Mouse (Mus musculus) c-Kit-positive CD71-negative TER-119-negative erythroid progenitor cells, embryonic 14.5 days (primary cell): ENCODE measurements around the gene Rfng.
"Not testable (repeated sequence)": the region's sequence is repeated elsewhere in the genome, so short reads cannot be mapped to it uniquely, and the experiment has no call there.

Experiments used
- DNase-seq: peaks from one replicate; pipeline ENCODE4 v3.0.0-alpha.2; 2013; ENCODE audit warnings: low read depth

Rfng gene

DNA sequence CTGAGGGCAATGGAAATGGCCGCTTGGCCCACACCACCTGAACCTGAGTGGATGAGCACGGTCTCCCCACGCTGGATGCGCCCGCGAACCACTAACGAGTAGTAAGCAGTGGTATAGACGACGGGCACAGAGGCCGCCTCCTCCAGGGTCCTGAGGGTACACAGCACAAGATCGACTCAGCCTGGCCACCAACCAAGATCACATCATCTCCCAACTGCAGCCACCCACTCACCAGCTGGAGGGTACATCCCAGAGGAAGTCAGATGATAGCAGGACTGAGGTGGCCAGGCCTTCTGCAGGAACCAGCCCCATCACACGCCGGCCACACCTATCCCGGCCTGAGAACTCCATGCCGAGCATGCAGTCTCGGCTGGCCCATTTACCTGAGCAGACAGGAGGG lies 28.1 kb upstream of the Rfng start:
- DNase-seq: no peak

- no peak for DNase-seq
Observed at GRCm38 (mm10) chr11:120808010-120808409, 24.0 kb upstream of the Rfng start.

DNA sequence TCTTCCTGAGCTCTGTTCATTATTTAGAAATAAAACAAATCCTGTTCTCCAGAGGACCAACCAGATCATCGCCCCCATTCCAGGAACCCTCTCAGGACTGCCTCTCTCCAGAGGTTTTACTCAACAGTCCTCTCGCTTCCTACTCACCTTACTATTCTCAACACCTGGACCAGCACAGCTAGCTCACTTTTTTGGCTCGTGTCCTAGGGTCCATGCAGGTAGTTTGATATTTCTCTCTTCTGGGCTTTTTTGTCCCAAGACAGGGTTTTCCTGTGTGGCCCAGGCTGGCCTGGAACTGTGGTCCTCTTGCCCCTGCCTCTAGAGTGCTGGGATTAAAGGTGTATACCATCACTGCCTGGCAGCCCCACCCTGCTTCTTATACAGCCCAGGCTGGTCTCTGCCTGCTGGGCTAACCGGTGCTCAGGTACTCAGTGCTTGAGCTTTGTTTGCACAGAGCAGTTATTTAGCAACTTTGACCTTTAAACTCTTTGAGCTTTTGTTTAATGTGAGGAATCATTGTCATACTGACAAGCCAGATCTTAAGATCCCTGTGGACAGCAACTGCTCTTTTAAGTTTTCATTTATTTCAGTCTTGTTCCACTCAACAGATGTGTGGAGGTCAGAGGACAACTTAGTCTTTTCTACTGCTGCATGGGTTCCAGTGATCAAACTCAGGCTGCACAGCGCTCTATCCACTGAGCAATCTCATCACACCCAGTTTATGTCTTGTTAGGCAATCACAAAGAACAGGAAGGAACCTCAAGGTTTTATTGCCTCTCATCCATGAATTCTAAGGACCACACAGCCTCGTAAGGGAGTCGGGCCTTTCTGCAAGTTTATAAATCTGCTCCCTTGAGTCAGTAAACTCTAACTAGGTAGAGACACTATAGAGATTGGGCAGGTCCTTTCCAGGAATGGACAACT lies 21.6 kb upstream of the Rfng start:
- DNase-seq: no peak

GRCm38 (mm10) chr11:120804769-120805168 lies 20.8 kb upstream of the Rfng start:
- no peak for DNase-seq

- no peak for DNase-seq
Observed at GRCm38 (mm10) chr11:120804274-120804673, 20.3 kb upstream of the Rfng start.

- peak; percentile 87 for DNase-seq
Observed at GRCm38 (mm10) chr11:120800061-120800904, 16.3 kb upstream of the Rfng start.

DNA sequence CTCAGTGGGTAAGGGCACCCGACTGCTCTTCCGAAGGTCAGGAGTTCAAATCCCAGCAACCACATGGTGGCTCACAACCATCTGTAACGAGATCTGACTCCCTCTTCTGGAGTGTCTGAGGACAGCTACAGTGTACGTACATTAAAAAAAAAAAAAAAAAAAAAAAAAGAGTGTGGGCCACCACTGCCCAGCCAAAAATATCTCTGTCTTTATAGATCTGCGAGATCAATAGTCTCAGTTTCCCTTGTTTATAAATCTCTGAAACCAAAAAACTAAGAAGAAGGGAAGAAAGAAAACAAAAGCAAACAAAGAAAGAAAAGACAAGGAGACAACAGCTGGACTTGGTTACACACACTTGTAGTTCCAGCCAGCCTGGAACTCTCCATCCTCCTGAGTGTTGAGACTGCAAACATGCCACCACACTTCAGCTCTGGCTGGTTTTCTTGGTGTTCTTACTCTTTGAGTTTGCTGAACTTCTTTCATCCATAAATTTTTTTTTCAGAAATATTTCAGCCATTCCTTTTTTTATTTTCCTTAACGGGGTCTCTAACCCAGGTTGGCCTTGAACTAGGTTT lies 15.4 kb upstream of the Rfng start:
- DNase-seq: no peak

- no peak for DNase-seq
Observed at GRCm38 (mm10) chr11:120798244-120798643, 14.2 kb upstream of the Rfng start.

- no peak for DNase-seq
Observed at GRCm38 (mm10) chr11:120796614-120796946, 12.6 kb upstream of the Rfng start.

GRCm38 (mm10) chr11:120795756-120796613 lies 12.0 kb upstream of the Rfng start, which contains the start of gene Dus1l:
TSS of gene Dus1l (minus strand) at chr11:120796403.
- peak; percentile 98 for DNase-seq

DNA sequence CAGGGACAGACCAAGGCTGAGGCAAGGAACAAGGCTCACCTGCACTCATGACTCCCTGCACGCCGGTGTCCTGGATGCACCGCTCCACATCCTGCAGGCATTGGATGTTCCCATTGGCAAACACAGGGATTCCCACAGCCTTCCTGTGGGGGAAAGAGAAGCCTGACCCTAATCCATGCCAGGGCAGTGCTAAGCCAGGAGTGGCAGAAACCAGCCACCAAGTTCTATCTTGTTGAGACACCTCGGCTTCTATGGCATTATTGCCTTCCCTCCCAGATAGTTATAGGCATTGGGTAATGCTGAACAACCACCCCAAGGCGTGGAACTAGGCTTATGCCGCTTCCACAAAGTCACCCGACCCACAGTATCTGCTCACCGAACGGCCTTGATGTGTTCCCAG lies 8.6 kb upstream of the Rfng start:
- no peak for DNase-seq

- no peak for DNase-seq
Observed at GRCm38 (mm10) chr11:120789810-120790209, 5.8 kb upstream of the Rfng start.

DNA sequence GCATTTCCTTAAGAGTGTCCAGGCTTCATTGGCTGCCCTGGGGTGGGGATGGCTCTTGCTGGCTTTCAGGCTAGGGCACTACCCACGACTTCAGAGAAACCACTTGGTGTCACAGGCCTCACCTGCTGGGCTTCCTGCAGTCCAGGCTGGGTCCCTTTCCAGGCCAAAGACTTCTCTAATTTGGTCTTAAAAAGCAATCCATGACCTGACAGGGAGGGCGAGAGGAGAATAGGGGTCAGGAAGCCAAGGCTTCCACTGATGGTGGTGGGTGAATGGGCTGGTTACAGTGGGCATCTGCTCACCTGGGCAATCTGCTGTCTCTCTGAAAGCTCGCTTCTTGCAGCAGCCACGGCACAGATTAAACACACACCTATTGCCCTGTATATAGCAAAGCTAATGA lies 5.3 kb upstream of the Rfng start:
- DNase-seq: no peak

GRCm38 (mm10) chr11:120788460-120788859 lies 4.5 kb upstream of the Rfng start:
- not testable (repeated sequence) for DNase-seq

DNA sequence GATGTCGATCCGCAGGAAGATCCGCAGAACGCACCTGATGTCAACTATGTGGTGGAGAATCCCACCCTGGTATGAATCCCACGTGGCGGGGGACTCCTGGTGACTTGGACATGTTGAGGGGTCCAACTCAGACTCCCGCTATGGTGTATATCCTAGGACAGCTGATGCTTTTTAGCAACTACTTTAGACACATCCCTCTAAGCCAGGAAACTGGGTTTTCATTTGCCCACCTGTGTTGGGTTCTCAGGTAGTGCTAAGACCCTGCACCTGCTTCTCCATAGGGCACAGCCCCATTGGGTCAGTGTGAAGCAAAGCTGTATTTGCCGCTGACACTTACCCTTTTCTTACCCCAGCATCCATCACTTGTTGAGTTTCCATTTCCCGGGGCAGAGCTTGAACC lies 1.1 kb upstream of the Rfng start:
- DNase-seq: no peak

DNA sequence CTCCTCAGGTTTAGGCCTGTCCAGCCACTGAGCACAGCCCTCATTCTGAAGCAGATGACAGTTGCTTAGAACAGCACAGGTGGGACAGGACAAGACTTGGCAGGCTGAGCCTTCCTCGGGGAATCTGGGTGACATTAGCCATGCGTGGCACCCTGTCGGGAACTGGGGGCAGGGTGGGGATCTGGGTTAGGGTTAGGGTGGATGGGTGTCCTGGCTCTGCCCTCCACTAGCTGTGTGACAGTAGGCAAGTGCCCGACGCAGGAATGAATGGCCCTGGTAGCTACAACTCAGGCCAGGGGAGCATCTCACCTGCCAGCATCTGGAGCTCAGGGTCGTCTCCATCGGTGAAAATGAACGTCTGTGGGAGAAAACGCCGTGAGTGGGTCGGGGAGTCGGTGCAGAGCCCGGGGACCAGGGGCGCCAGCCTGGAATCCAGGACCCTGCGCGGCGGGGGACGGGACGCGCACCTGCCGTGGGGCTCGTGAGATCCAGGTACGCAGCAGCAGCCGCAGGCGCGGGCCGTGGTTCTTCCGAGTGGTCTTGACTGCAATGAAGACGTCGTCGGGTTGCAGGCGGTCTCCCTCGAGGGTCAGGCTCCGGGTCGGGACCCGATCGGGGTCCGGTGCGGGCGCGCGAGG lies 462 bp downstream of the Rfng start:
- no peak for DNase-seq

GRCm38 (mm10) chr11:120781361-120781760 lies 2.6 kb downstream of the Rfng start:
- DNase-seq: not testable (repeated sequence)

DNA sequence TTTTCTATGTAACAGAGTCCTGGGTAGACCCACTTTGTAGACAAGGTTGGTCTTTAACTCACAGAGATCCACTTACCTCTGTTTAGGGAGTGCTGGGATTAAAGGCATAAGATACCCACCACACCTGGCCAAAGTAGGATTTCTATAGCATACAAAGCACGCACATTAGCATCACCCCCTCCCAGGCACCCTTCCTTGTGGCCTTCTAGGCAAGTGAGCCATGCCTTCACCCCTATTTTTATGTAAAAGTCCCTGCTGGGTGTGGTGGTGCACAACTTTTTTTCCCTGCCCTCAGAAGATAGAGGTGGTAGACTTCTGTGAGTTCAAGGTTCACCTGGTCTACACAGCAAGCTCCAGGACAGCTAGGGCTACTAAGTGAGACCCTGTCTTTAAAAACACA lies 4.1 kb downstream of the Rfng start:
- no peak for DNase-seq

DNA sequence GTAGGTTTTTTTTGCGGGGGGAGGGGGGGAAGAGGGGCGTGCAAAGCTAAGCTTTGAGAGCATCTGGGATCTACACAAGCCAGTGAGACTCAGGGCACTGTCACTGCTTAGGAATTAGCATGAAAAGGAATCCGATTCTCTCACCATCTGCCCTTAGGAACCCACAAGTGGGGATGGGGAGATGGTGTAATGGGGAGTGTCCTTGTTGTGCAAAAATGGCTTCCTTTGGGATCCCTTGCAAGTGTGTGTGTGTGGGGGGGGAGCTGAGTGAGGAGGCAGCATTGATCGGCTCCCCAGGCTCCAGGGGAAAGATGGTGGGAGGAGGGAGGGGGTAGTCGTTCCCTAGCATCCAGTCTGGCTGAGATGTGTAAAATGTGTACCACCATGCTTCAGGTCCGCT lies 6.9 kb downstream of the Rfng start:
- no peak for DNase-seq

GRCm38 (mm10) chr11:120775774-120776469 lies 8.1 kb downstream of the Rfng start:
- peak; percentile 93 for DNase-seq
